Mouse (Mus musculus) inflammation-experienced regulatory T-cells, adult 16 weeks (primary cell): ENCODE measurements around the gene Grin2a. TPM values are rescaled to one million over a fixed set of nuclear protein-coding genes. Genes with fewer than 3 reads are reported as not detected.

Experiments used
- polyA plus RNA-seq: library from polyadenylated mRNA; unstranded; fragments of 100-300 nt; shearing (Covaris generic); gene quantifications from one replicate; pipeline ENCODE4 v1.2.1, GENCODE M21; 2017

Gene Grin2a
- polyA plus RNA-seq = not detected

GRCm38 (mm10) chr16:9994951-9995813 lies at the start of gene Grin2a:
TSS of gene Grin2a (minus strand) at chr16:9995560.

Other genes with a start within 250 kb of the Grin2a start
- 0.77 TPM for gene Rpl39l, start 174.7 kb upstream of the Grin2a start, polyA plus RNA-seq
- not detected for gene Atf7ip2, start 197.2 kb upstream of the Grin2a start, polyA plus RNA-seq